Mouse (Mus musculus): ENCODE results near the gene Nav3.
A peak's percentile ranks its signal among the peaks of the same experiment; 100 is the strongest.

The Nav3 gene

GRCm38 (mm10) chr10:109793491-109793890 is 662.5 kb downstream of the Nav3 start:
- no peak for DNase-seq

GRCm38 (mm10) chr10:109788728-109789127 is 667.3 kb downstream of the Nav3 start:
- DNase-seq: no peak

DNA sequence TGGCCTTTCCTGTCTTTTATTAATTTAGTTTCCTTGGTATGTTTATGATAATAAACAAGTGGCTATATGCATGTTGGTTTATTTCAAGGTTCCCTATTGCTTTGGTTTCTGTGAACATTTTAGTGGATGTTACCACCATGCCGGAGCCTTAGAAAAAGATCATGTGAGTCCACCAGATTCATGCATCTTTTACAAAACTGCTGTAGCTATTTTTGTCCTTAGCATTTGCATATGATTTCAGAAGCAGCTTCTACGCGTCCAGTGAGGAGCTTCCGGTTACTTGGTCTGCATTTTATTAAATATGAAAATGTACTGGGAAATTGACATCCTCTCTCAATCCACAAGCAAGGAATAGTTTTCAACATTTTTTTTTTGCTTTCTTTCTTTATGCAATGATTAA is 676.9 kb downstream of the Nav3 start:
- DNase-seq: no peak

DNA sequence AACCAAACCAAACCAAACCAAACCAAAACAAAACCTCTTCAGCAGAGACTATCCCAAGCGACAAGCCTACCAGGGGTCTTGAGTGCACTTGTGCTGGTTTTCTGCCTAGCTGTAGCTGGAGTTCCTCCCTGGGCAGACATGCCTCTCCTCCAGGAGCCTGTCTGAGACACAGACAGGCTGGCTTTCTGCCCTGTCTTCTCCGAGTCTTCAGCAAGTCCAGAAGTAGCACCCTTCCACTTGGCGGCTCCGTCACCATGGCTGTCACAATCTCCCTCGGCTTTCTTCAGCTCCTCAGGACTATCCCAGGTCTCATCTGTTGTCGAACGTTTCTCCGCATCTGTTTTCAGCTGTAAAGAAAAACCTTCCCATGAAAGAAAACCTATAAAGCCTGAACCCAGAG is 686.9 kb downstream of the Nav3 start:
- DNase-seq: no peak

GRCm38 (mm10) chr10:109765650-109766049 is 690.4 kb downstream of the Nav3 start:
- DNase-seq: peak; percentile 54

DNA sequence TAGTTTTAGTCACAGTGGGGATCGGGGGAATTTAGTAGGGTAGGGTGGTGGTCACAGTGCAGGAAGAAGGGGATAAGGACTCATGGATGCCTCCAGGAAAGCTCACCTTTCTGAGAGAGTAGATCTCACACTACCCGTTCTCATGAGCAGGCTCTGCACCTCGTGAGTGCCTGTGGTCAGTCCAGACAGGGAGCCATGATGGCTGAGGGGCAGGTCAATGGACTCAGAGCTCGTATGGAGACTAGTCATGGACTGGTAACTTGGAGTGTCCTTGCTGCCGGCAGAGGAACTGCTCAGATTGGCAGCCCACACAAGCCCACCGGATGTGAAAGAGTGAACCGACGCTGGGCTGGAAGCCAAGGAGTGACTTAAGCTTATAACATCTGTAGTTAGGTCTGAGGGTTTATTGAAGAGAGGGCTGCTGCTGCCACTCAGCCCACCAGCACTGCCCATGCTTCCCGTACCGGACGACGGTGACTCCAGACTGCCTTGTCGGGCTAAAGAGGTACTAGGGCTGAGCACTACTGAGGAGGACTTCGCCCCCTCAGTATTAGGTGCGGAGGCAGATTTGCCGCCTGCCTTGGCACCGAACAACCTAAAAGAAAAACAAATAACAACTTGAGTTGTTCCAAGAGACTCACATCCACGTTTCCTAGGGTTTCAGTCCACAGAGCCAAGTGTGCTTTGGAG is 691.4 kb downstream of the Nav3 start:
- no peak for DNase-seq

- no peak for DNase-seq
Measured at GRCm38 (mm10) chr10:109758921-109759600, 696.9 kb downstream of the Nav3 start.

DNA sequence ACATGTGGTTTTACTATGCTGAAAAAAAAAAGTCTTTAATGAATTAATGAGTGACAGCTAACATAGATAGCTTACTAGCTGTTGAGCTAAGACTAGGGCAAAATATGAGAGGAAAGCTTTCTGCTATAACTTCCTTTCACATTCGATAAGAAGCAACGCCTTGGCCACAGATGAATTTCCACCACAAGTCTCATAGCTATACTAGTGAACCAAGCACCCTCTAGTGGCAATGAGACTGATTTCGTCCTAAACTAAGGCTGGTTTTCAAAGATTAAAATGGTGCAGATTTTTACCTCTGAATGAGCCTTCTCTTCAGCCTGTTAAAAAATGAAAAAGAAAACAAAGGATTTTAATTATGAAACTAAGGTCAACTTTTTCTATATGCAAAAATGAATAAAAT is 709.1 kb downstream of the Nav3 start:
- DNase-seq: no peak

GRCm38 (mm10) chr10:109741664-109742063 is 714.3 kb downstream of the Nav3 start:
- DNase-seq: no peak

DNA sequence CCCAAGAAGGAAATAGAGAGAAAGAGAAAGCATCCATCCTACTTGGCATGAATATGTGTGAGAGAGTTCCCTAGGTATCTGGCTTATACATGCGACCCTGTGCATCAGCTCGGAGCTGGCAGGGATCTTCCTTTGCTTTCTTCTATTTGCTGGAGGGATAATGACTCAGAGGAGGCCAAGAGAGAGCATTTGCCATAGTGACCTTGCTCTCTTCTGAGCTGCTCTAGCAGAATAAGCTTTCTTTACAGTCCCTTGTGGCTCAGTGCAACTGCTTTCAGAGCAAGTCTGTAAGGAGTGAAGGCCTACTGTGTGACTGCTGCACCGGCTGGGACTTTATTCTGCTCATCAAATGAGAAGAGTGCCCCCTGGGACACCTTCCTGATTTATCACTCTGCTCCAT is 715.7 kb downstream of the Nav3 start:
- DNase-seq: no peak

GRCm38 (mm10) chr10:109723646-109724045 is 732.4 kb downstream of the Nav3 start:
- DNase-seq: no peak

DNA sequence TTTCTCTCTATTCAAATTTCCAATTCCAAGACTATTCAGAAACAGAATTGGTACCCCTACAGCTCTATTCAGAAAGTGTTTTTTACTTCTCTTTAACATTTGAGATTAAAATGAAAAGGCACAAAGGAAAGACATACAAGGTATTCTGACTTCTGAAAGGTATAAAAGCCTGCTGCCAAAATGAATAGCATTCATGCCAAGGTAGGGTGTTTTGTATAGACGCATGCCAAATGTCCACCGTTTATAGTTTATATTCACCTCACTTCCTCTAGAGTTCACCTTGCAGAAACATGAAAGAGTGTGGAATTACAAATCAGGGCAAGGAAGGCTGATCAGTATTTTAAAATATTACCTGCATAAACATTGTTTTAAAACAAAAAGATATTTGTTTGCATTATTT is 737.2 kb downstream of the Nav3 start:
- DNase-seq: no peak

GRCm38 (mm10) chr10:109718390-109718789 is 737.6 kb downstream of the Nav3 start:
- DNase-seq: no peak

DNA sequence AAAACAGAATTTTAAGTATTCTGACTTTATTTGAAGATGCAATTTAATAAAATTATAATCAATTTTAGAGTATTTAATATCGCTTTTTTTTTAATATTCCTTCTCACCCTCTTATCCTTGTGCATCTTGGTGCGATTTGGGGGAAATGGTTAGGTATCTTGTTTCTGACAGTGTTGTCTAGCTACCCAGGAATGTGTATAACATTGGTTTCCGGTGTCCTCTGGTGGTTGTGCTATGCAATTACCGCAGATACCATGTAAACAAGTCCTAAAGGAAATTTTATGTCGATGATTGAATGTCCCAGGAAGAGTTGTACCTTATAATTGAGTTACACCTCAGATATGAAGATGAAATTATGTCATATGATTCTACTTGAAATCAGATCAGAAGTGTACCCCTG is 743.0 kb downstream of the Nav3 start:
- no peak for DNase-seq

GRCm38 (mm10) chr10:109699771-109700335 is 756.2 kb downstream of the Nav3 start:
- DNase-seq: no peak

GRCm38 (mm10) chr10:109690564-109690963 is 765.4 kb downstream of the Nav3 start:
- no peak for DNase-seq

- DNase-seq: peak; percentile 28
Measured at GRCm38 (mm10) chr10:109684109-109685056, 771.6 kb downstream of the Nav3 start.

GRCm38 (mm10) chr10:109672896-109673295 is 783.1 kb downstream of the Nav3 start:
- no peak for DNase-seq

GRCm38 (mm10) chr10:109667453-109667852 is 788.6 kb downstream of the Nav3 start:
- no peak for DNase-seq

GRCm38 (mm10) chr10:109664629-109665317 is 791.2 kb downstream of the Nav3 start:
- DNase-seq: peak; percentile 66

DNA sequence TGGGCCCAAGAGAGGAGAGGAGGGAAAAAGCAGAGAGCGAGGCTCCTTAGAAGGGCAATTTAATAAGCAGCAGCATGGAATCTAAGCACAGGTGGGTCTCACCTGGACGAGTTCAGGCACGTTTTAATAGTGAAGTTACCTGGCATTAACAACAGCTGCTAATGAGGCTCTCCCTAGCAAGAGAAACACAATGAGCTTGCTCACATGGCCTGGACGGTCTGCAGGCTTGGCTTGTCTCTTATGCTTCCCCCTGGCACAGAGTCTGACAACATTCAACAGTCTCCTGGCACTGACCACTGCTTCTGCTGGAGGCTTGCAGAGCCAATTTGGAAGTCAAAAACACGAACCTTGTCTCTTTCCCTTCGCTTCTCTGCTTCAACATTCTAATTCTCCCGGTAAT is 804.5 kb downstream of the Nav3 start:
- DNase-seq: no peak

GRCm38 (mm10) chr10:109643598-109643997 is 812.4 kb downstream of the Nav3 start:
- DNase-seq: no peak

DNA sequence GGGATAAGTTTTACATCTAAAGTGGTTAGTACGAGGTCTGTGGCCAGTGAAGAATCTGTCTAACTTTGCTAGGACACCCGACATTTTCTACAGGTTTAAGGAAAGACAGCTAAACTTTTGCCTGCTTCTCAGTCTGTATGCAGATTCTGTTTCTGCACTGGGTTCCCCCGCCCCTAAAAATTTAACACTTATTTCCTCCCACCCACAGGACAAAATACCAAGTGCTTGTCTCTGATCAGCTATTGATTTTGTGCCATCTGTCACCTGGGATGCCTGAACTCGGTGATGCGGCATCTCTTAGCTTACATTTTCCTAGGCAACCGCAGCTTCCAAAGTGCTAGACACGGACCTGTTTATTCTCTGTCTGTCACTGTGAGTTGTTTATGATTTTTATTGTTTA is 814.2 kb downstream of the Nav3 start:
- no peak for DNase-seq

Data from lung, postnatal 14 days (tissue).